Mouse (Mus musculus) cerebellum, adult 18-20 months (tissue): ENCODE measurements around the gene Serpina3c.
"Not testable (repeated sequence)": the region's sequence is repeated elsewhere in the genome, so short reads cannot be mapped to it uniquely, and the experiment has no call there.

ENCODE experiments used
- DNase-seq, 2 experiments: peaks; one replicate each; pipeline ENCODE4 v3.0.0; 2021

The Serpina3c gene

DNA sequence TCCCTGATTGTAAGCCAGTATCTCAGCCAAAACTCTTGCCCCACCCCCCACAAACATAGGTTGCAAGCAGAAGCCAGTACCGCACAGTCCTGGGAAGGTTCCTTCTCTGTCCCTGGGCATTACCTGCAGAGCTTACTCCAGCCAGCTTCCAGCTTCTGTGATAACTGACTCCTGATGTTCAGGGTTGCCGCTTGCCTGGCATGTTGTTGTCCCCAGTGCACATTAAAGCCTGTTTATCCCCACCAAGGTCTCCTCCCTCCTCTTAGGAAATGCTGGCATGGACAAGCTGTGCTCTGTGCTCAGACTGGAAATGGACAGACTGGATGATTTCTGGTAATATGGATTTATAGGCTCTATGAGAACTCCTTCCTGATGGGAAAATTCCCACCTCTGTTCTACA is at the start of gene Serpina3c:
Gene Serpina3c, minus strand, starts transcription at position 215 of the 400 bp plus-strand sequence.
- no peak for DNase-seq

- no peak for DNase-seq
These were observed 37.2 kb upstream of the Serpina3c start for GRCm38 (mm10) chr12:104190852-104191251.

DNA sequence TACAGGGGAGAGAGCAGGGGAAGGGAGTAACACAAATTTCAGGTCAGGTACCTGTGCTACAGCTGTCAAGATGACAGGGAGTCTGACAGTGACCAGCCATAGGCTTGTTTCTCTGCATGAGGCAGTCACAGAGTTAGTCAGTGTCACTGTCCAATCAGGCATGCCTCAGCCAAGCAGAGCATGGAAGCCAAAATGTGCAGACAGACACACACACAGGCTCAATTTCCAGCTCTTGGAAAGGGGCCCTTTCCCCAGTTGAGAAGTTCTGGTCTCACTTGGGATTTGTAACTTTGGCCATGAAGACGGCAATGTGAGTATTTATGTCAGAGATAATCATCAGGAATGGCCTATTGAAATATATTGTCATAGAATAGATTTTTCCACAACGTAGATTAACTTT is 35.6 kb upstream of the Serpina3c start:
- DNase-seq, result no peak

- DNase-seq, result no peak
These were observed 32.4 kb upstream of the Serpina3c start for GRCm38 (mm10) chr12:104186041-104186581.

- no peak for DNase-seq
These were observed 31.4 kb upstream of the Serpina3c start for GRCm38 (mm10) chr12:104185046-104185445.

- no peak for DNase-seq
These were observed 25.3 kb upstream of the Serpina3c start for GRCm38 (mm10) chr12:104178987-104179386.

DNA sequence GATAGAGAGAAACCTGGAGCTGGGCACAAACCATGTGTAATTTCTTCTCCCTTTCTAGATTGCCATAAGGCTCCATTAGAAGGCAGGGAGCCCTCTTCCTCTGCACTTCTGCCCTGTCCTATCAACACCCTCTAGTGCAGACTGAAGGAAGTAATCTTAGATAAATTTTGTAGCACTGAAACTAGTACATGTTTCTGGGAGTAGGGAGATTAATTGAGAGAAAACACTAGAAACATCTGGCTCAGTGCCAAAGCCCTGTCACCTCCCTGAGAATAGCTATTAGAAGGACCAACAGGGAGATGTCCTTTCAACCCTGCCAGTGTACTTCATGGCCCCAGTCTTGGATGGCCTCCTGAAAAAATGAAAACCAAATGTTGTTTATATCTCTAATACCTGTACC is 24.9 kb upstream of the Serpina3c start:
- DNase-seq, result no peak

DNA sequence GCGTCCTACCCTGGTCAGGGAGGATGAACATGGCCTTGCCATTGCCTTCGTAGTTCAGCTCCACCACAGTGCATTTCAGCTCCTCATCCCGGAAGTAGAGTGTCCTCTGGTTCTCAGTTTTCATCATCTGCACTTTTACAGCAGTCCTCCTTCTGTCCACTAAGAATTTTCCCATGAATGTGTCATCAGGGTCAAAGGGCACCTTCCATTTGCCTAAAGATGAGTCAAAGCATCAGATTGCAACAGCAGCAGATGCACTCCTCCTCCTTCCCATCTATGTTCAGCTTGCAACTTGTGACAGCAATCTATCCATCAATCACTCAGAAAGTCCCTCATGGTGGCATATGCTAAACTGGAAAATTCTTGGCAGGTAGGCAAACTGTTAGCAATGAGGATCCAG is 22.0 kb upstream of the Serpina3c start:
- no peak for DNase-seq

- DNase-seq, result no peak
These were observed 21.1 kb upstream of the Serpina3c start for GRCm38 (mm10) chr12:104174747-104175146.

GRCm38 (mm10) chr12:104153041-104153645 is 527 bp downstream of the Serpina3c start:
- no peak for DNase-seq

GRCm38 (mm10) chr12:104151989-104152388 is 1.7 kb downstream of the Serpina3c start:
- DNase-seq, result peak in 1 of 2 experiments; percentile 10

- DNase-seq, result no peak
These were observed 8.1 kb downstream of the Serpina3c start for GRCm38 (mm10) chr12:104145571-104145970.

DNA sequence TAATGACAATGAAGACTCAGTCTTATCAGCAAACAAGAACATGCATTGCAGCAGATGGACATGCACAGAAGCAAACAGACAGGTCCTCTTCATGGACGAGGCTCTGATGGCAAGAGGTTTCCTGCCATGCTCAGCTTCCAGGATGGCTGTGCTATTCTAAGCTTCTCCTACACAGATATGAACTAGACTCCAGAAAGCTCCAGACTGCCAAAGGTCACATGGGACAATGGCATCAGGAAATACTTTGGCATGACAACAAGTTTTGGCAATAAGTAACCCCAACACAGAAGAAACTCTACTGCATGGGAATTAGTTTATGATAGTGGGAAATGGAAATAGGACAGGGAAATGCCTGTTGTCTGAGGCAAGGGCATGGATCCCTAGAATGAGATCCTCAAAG is 10.4 kb downstream of the Serpina3c start:
- DNase-seq, result no peak

DNA sequence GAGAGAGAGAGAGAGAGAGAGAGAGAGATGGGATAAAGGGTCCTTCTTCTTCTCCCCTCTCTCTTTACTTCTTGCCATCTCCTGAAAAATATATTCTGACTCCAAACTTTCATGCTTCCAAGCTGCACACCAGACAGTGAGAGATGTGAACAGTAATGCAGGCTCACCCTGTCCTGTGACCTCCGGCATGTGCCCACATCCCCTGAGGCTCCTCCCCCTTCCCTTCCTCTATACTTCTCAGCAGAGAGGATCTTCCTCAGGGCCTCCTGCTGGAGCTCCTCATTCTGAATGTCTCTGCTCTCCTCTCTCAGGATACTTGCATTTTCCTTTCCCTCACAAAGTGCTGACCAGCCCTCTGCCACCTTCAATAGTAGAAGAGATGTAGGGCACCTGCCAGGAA is 11.2 kb downstream of the Serpina3c start:
- DNase-seq, result no peak

DNA sequence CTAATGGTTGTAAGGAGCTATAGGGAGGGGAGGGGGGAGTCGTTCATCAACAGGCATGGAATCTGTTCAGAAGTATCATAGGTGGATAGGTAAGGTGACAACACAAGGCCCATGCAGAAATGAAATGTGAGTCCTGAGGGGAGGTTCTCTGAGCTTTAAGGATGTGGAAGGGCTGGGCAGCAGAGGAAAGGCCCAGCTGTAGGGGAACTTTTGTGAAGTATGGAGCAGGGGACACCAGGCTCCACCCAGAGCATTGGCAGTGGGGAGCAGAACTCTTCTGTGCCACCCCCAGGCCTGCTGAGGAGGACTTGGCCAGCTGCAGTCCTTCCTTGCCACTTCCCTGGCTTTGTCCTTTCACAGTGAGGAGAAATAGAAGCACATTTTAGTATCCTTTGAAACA is 12.2 kb downstream of the Serpina3c start:
- no peak for DNase-seq

DNA sequence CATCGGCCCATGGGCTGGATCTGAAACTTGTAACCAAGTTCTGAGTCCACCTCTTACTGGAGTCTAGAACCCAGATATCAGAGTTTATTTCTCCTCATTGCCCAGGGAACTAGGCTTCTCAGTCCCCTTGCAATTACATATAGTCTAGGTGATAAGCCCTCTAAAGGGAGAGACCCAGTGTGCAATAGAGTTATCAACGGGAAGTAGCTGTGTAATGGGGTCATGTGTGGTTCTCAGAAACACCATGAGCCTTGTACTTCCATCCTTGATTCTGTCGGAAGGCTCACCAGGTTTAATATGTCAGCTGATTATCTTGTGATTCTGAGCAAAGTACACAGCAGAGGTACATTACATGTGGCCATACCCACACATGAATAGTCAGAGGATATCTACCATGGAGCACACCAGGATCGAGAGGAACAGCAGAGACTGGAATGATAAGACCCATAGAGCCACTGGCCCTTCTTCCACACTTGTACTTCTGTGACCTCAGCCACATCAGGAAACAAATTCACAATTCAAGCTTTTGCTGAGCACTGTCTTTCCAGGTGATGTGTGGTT is 13.0 kb downstream of the Serpina3c start:
- no peak for DNase-seq

- DNase-seq, result no peak
These were observed 15.5 kb downstream of the Serpina3c start for GRCm38 (mm10) chr12:104138216-104138615.

GRCm38 (mm10) chr12:104131041-104131440 is 22.6 kb downstream of the Serpina3c start:
- DNase-seq, result no peak

GRCm38 (mm10) chr12:104127696-104128095 is 26.0 kb downstream of the Serpina3c start, which contains the start of gene Serpina3b:
TSS of gene Serpina3b (plus strand) at chr12:104127996.
- no peak for DNase-seq

DNA sequence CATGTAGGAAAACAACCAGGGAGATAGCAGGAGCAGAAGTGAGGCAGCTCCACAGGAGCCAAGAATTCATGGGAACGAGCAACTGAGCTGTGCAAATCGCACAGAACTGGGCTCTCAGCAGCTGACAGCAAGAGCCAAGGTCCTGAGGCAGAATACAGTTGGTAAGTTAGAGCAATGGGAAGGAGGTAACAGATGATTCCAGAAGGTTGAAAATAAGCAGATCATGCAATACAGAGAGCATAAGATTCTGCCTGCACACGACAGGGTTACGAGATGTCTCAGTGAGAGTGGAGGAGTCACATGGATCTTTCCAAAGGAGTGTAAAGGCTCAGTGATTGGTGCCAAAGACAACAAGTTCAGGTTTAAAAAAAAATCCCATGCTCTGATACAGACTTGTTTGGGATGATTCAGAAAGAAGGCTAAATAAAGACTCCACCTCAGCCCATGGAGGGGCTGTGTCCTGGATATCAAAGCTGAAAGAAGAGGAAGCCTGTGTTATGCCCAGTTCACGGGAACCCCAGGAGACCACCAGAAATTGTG is 28.6 kb downstream of the Serpina3c start:
- DNase-seq, result no peak

DNA sequence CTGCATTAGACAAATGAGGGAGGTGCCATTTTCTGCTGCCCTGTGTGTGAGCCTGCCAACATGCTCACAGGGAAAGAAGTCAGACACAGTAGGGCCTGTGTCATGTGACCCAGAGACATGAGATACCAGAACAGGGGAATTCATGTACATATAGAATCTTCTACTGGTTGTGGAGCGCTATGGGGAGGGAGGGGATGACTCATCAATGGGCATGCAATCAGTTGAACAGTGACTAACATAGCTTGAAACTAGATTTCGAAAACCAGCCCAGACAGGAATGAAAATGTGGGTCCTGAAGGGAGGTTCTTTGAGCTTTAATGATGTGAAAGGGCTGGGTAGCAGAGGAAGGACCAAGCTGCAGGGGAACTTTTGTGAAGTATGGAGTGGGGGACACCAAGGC is 29.7 kb downstream of the Serpina3c start:
- DNase-seq, result no peak

- no peak for DNase-seq
These were observed 30.6 kb downstream of the Serpina3c start for GRCm38 (mm10) chr12:104123097-104123496.

- no peak for DNase-seq
These were observed 38.6 kb downstream of the Serpina3c start for GRCm38 (mm10) chr12:104114921-104115579.

- not testable (repeated sequence) for DNase-seq
These were observed 41.3 kb downstream of the Serpina3c start, which contains the start of gene Serpina3a for GRCm38 (mm10) chr12:104112333-104112732. TSS of gene Serpina3a (plus strand) at chr12:104112724.
